Mouse (Mus musculus) hindbrain, postnatal 0 days (tissue): ENCODE results near the gene Sfpq. TPM values are rescaled to one million over a fixed set of nuclear protein-coding genes. Genes with fewer than 3 reads are reported as not detected.
A peak's percentile ranks its signal among the peaks of the same experiment; 100 is the strongest.

Experiments
- ATAC-seq: fragments of 200-750 bp; cut with Nextera tagmentation; 2 replicates; pipeline ENCODE4 v1.8.0; 2017; ENCODE audit warnings: mild to moderate bottlenecking, moderate TSS enrichment, moderate library complexity
- DNase-seq: peaks from one replicate; pipeline ENCODE4 v3.0.0-alpha.2; 2015; ENCODE audit warnings: low spot score
- H3K27ac ChIP-seq: fragments of 300-500 bp; sonication (generic); 2 replicates; pipeline ENCODE4 v1.5.1; 2014; ENCODE audit warnings: mild to moderate bottlenecking
- H3K27me3 ChIP-seq: fragments of 300-500 bp; sonication (generic); 2 replicates; pipeline ENCODE4 v1.6.1; 2014; ENCODE audit warnings: low read length, mixed read lengths; ENCODE audit not compliant: insufficient read depth
- H3K36me3 ChIP-seq: fragments of 300-500 bp; sonication (generic); 2 replicates; pipeline ENCODE4 v1.6.1; 2014; ENCODE audit warnings: low read length, mixed read lengths; ENCODE audit not compliant: insufficient read depth
- H3K4me1 ChIP-seq: fragments of 300-500 bp; sonication (generic); 2 replicates; pipeline ENCODE4 v1.6.1; 2014; ENCODE audit warnings: antibody characterized with exemption, low read length, mixed read lengths; ENCODE audit not compliant: insufficient read depth
- H3K4me2 ChIP-seq: fragments of 300-500 bp; sonication (generic); 2 replicates; pipeline ENCODE4 v1.6.1; 2014; ENCODE audit warnings: low read depth, mild to moderate bottlenecking, low read length, moderate library complexity, mixed read lengths
- H3K4me3 ChIP-seq: fragments of 300-500 bp; sonication (generic); 2 replicates; pipeline ENCODE4 v1.5.1; 2014; ENCODE audit warnings: low read length
- H3K9ac ChIP-seq: fragments of 300-500 bp; sonication (generic); replicated peaks from 2 replicates; pipeline ENCODE4 v1.6.1; 2014; ENCODE audit warnings: mild to moderate bottlenecking, low read length, moderate library complexity, mixed read lengths
- H3K9me3 ChIP-seq: fragments of 300-500 bp; sonication (generic); 2 replicates; pipeline ENCODE4 v1.6.1; 2016; ENCODE audit warnings: low read length, mixed read lengths
- CTCF ChIP-seq: IDR thresholded peaks from 2 replicates; pipeline ENCODE4 v1.5.1; 2016; ENCODE audit warnings: antibody characterized with exemption, control low read depth, low read depth
- WGBS: fragments of 180-500 bp; shearing (Covaris S2); extraction: QIAGEN DNeasy Blood & Tissue Kit; methylation state at CpG from one replicate; pipeline ENCODE4 v1.1.7; 2014; 5-methylcytosine and 5-hydroxymethylcytosine counted together
- polyA plus RNA-seq: library from polyadenylated mRNA; unstranded; fragments of >200 nt; fragmentation: Nextera tagmentation; extraction: Ambion mirVana; gene quantifications from 2 replicates; pipeline ENCODE4 v1.2.1, GENCODE M21; 2015
- total RNA-seq: library from RNA; depleted of rRNA; stranded (reverse); fragments of >200 nt; gene quantifications from 2 replicates; pipeline ENCODE4 v1.2.3, GENCODE M21; 2014; rRNA removed

Sfpq gene
- total and polyA plus RNA-seq, 2 experiments from 2014 or later, result 63.2 to 132 TPM

- H3K4me3 ChIP-seq, result no peak overlapping the region
- no peak for TF ChIP-seq CTCF
- DNase-seq, result no peak
- WGBS, result 72% methylated on average over 1 of the region's 1 CpGs
- no peak overlapping the region for H3K4me2 ChIP-seq
- no peaks in the 10 kb centered on the region for H3K36me3 ChIP-seq
- ATAC-seq, result no peak
- no peak overlapping the region for H3K27ac ChIP-seq
- H3K9ac ChIP-seq, result no peak overlapping the region
- no peaks in the 10 kb centered on the region for H3K27me3 ChIP-seq
- H3K9me3 ChIP-seq, result no peaks in the 10 kb centered on the region
- H3K4me1 ChIP-seq, result peaks cover 6% of the 10 kb centered on the region
Measured at GRCm38 (mm10) chr4:127074915-127075314, 53.8 kb downstream of the Sfpq start.

DNA sequence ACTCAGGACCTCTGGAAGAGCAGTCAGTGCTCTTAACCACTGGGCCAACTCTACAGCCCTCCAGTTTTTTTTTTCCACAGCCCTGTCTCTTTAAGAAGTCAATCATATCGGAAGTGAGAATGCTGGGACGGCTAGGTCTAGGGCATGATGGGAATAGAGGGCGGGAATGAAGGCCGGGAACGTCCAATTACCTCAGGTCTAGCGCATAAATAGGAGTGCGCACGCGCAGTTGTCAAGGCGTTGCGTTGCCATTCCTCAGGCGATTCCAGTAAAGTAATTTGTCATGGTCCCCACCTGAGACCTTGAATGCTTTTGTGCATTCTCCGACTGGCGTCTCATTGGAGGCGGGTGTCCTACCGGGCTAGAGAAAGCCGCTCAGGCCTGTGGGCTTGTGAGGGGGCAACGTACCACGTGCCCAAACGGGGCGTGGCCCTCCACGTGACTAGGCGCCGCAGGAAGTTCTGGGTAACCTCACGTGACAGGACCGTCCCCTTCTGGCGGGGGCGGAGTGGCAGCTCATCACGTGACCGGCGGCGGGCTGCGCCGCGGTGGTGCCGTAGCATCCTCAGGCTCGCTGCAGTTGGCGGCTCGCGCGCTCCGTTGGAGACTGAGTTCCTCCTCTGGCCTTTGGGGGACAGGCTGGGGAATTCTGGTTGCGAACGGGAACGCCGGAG, 55.9 kb downstream of the Sfpq start, which contains the start of gene Zmym6:
TSS of gene Zmym6 (plus strand) at position 509 of the 674 bp plus-strand sequence.
- peaks cover 6% of the 10 kb centered on the region for H3K4me1 ChIP-seq
- ATAC-seq, result peak; percentile 98
- peak within 1 kb of the TSS; percentile 77 for H3K4me2 ChIP-seq
- H3K27me3 ChIP-seq, result no peaks in the 10 kb centered on the region
- under 1% methylated on average over 46 of the region's 46 CpGs for WGBS
- H3K27ac ChIP-seq, result peak within 1 kb of the TSS; percentile 93
- peak; percentile 21; the same call in 1 of the 2 replicates for TF ChIP-seq CTCF
- peak; percentile 99 for DNase-seq
- H3K9ac ChIP-seq, result peak within 1 kb of the TSS; percentile 63
- no peaks in the 10 kb centered on the region for H3K9me3 ChIP-seq
- H3K36me3 ChIP-seq, result no peaks in the 10 kb centered on the region
- H3K4me3 ChIP-seq, result peak within 1 kb of the TSS; percentile 64

GRCm38 (mm10) chr4:127080806-127081205, 59.7 kb downstream of the Sfpq start:
- Histone ChIP-seq H3K4me2 (no peak overlapping the region), H3K27me3 (no peaks in the 10 kb centered on the region), H3K4me1 (peaks cover 6% of the 10 kb centered on the region), H3K27ac (no peak overlapping the region), H3K4me3 (no peak overlapping the region), H3K36me3 (no peaks in the 10 kb centered on the region), H3K9me3 (no peaks in the 10 kb centered on the region), H3K9ac (no peak overlapping the region)
- WGBS, result 62% methylated on average over 1 of the region's 1 CpGs
- no peak for DNase-seq
- no peak for ATAC-seq
- TF ChIP-seq CTCF, result no peak

DNA sequence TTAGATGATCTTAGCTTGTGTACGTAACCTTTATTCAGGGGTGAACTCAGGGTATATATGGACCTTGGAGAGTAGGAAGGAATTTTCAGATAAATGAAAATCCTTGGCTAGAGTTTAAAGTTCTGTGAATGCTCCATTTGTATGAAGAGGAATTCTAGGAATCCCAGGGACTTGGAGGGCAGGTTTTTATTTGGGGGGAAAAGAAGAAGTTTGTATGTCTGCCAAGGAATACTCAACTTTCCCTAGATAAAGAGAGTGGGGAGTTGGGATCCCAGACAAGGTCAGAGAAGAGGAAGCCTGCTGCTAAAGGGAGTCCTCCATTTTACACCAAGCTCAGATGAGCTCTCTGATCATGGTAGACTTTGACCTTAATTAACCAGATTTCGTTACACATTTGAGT, 62.0 kb downstream of the Sfpq start:
- H3K4me1 ChIP-seq, result peaks cover 1% of the 10 kb centered on the region
- 88% methylated on average over 2 of the region's 2 CpGs for WGBS
- DNase-seq (no peak), ATAC-seq (no peak)
- H3K36me3 ChIP-seq, result 0 out of 2 replicates have a peak, but pooled peaks cover under 1% of the 10 kb centered on the region
- no peak overlapping the region for H3K4me2 ChIP-seq
- no peak overlapping the region for H3K4me3 ChIP-seq
- H3K9me3 ChIP-seq, result no peaks in the 10 kb centered on the region
- no peaks in the 10 kb centered on the region for H3K27me3 ChIP-seq
- H3K27ac ChIP-seq, result no peak overlapping the region
- H3K9ac ChIP-seq, result no peak overlapping the region
- TF ChIP-seq CTCF, result no peak

- no peak overlapping the region for H3K4me2 ChIP-seq
- no peaks in the 10 kb centered on the region for H3K9me3 ChIP-seq
- no peaks in the 10 kb centered on the region for H3K27me3 ChIP-seq
- H3K4me3 ChIP-seq, result no peak overlapping the region
- 0 out of 2 replicates have a peak, but pooled peaks cover 7% of the 10 kb centered on the region for H3K36me3 ChIP-seq
- 80% methylated on average over 1 of the region's 1 CpGs for WGBS
- no peak for ATAC-seq
- no peak overlapping the region for H3K27ac ChIP-seq
- no peak for TF ChIP-seq CTCF
- no peaks in the 10 kb centered on the region for H3K4me1 ChIP-seq
- no peak overlapping the region for H3K9ac ChIP-seq
- no peak for DNase-seq
Measured at GRCm38 (mm10) chr4:127085761-127086160, 64.6 kb downstream of the Sfpq start.

Other genes starting within 250 kb of the Sfpq start
- 42.9 and 49.9 TPM in 2 replicates for gene Zmym4, start 53.2 kb upstream of the Sfpq start, total RNA-seq
- 20.3 and 21.2 TPM in 2 replicates for gene Zmym4, start 53.2 kb upstream of the Sfpq start, polyA plus RNA-seq
- gene Zmym1, start 39.8 kb downstream of the Sfpq start, total RNA-seq, result 6.8 and 11.3 TPM in 2 replicates
- 13.6 and 14.4 TPM in 2 replicates for gene Zmym1, start 39.8 kb downstream of the Sfpq start, polyA plus RNA-seq
- 20.6 and 24.5 TPM in 2 replicates for gene Zmym6, start 56.1 kb downstream of the Sfpq start, total RNA-seq
- 18.3 and 19.9 TPM in 2 replicates for gene Zmym6, start 56.1 kb downstream of the Sfpq start, polyA plus RNA-seq
- gene Tmem35b, start 102.4 kb downstream of the Sfpq start, total RNA-seq, result 6.7 and 8.7 TPM in 2 replicates
- 13.8 and 15.4 TPM in 2 replicates for gene Tmem35b, start 102.4 kb downstream of the Sfpq start, polyA plus RNA-seq
- 153 and 163 TPM in 2 replicates for gene Dlgap3, start 147.9 kb downstream of the Sfpq start, total RNA-seq
- 30.0 and 34.2 TPM in 2 replicates for gene Dlgap3, start 147.9 kb downstream of the Sfpq start, polyA plus RNA-seq
- 40.8 and 47.2 TPM in 2 replicates for gene Smim12, start 222.5 kb downstream of the Sfpq start, total RNA-seq
- gene Smim12, start 222.5 kb downstream of the Sfpq start, polyA plus RNA-seq, result 63.7 and 65.4 TPM in 2 replicates